Mouse (Mus musculus): ENCODE measurements around the gene Bsx. TPM values are rescaled to one million over a fixed set of nuclear protein-coding genes. Genes with fewer than 3 reads are reported as not detected.

The Bsx gene
- total and polyA plus RNA-seq, 3 experiments, result not detected

- H3K9ac ChIP-seq (ENCODE audit: control insufficient read depth, low read depth, low read length, poor library complexity, severe bottlenecking), result no peak overlapping the region
- no peaks in the 10 kb centered on the region for H3K9me3 ChIP-seq (replicated peaks; ENCODE audit: insufficient read depth, low read length)
- H3K36me3 ChIP-seq (ENCODE audit: control insufficient read depth in 1 of 2, insufficient read depth in 2 of 2, low read length in 2 of 2), result peaks cover 0 to 4% of the 10 kb centered on the region in 2 experiments; a peak in 1 of 4 replicates
- peaks cover 0 to 2% of the 10 kb centered on the region in 2 experiments; a peak in 1 of 4 replicates for H3K27me3 ChIP-seq (ENCODE audit: control insufficient read depth in 1 of 2, insufficient read depth in 2 of 2, low read length in 2 of 2)
- TF ChIP-seq RAD21 (IDR thresholded peaks at IDR 0.05; ENCODE audit: low read depth, low read length) (peak; percentile 70), HCFC1 (IDR thresholded peaks at IDR 0.05; ENCODE audit: low read depth, low read length) (no peak), CTCF (IDR thresholded peaks at IDR 0.05 in 2 of 3, conservative IDR thresholded peaks at IDR 0.05 in 1 of 3; ENCODE audit: control insufficient read depth in 1 of 3, insufficient read depth in 1 of 3, low read depth in 2 of 3, low read length in 3 of 3, poor library complexity in 1 of 3, severe bottlenecking in 1 of 3) (peak; percentile 76 to 86 (median 83)), GATA1 (IDR thresholded peaks at IDR 0.05; ENCODE audit: low read depth, low read length) (no peak), EP300 (IDR thresholded peaks at IDR 0.05; ENCODE audit: low read depth in 1 of 2, low read length in 2 of 2) (no peak), CHD1 (IDR thresholded peaks at IDR 0.05; ENCODE audit: low read depth, low read length) (no peak), ZKSCAN1 (IDR thresholded peaks at IDR 0.05; ENCODE audit: low read depth, low read length) (no peak), RCOR1 (IDR thresholded peaks at IDR 0.05; ENCODE audit: low read depth, low read length) (no peak), POLR2AphosphoS2 (IDR thresholded peaks at IDR 0.05; ENCODE audit: low read length) (no peak), MEF2A (IDR thresholded peaks at IDR 0.05; ENCODE audit: extremely low read depth, insufficient replicate concordance, low read depth, low read length, poor library complexity, severe bottlenecking) (no peak), GABPA (IDR thresholded peaks at IDR 0.05; ENCODE audit: low read depth, low read length) (no peak), ZMIZ1 (IDR thresholded peaks at IDR 0.05; ENCODE audit: low read depth, low read length) (no peak), SMC3 (IDR thresholded peaks at IDR 0.05; ENCODE audit: low read depth, low read length) (peak; percentile 89), ZC3H11A (IDR thresholded peaks at IDR 0.05; ENCODE audit: low read depth, low read length) (peak; percentile 57)
- H3K79me2 ChIP-seq (ENCODE audit: control insufficient read depth, insufficient read depth, low read length, poor library complexity), result no peaks in the 10 kb centered on the region
- H3K4me3 ChIP-seq (ENCODE audit: control insufficient read depth in 1 of 2, insufficient read depth in 1 of 2, low read depth in 2 of 2, low read length in 2 of 2), result no peak overlapping the region
- peak; percentile 81 for DNase-seq (ENCODE audit: low read depth, low spot score)
- H3K27ac ChIP-seq (ENCODE audit: control insufficient read depth, low read depth, low read length), result no peak overlapping the region
- peaks cover 0 to 6% of the 10 kb centered on the region in 2 experiments; a peak in 2 of 4 replicates for H3K4me1 ChIP-seq (ENCODE audit: control insufficient read depth in 1 of 2, insufficient read depth in 2 of 2, low read length in 2 of 2)
Measured at GRCm38 (mm10) chr9:40834569-40834968, 39.4 kb upstream of the Bsx start.

GRCm38 (mm10) chr9:40836681-40837080 lies 37.2 kb upstream of the Bsx start:
- DNase-seq (ENCODE audit: low read depth, low spot score), result peak; percentile 21
- Histone ChIP-seq H3K27ac (ENCODE audit: control insufficient read depth, low read depth, low read length) (no peak overlapping the region), H3K36me3 (ENCODE audit: control insufficient read depth in 1 of 2, insufficient read depth in 2 of 2, low read length in 2 of 2) (peaks cover 0 to 4% of the 10 kb centered on the region in 2 experiments; a peak in 1 of 4 replicates), H3K27me3 (ENCODE audit: control insufficient read depth in 1 of 2, insufficient read depth in 2 of 2, low read length in 2 of 2) (peaks cover 0 to under 1% of the 10 kb centered on the region in 2 experiments; a peak in 1 of 4 replicates), H3K9me3 (replicated peaks; ENCODE audit: insufficient read depth, low read length) (no peaks in the 10 kb centered on the region), H3K79me2 (ENCODE audit: control insufficient read depth, insufficient read depth, low read length, poor library complexity) (no peaks in the 10 kb centered on the region), H3K9ac (ENCODE audit: control insufficient read depth, low read depth, low read length, poor library complexity, severe bottlenecking) (no peak overlapping the region), H3K4me1 (ENCODE audit: control insufficient read depth in 1 of 2, insufficient read depth in 2 of 2, low read length in 2 of 2) (peaks cover 0 to 12% of the 10 kb centered on the region in 2 experiments; a peak in 2 of 4 replicates), H3K4me3 (ENCODE audit: control insufficient read depth in 1 of 2, insufficient read depth in 1 of 2, low read depth in 2 of 2, low read length in 2 of 2) (no peak overlapping the region)
- no peak for TF ChIP-seq CHD2 (IDR thresholded peaks at IDR 0.05; ENCODE audit: low read length)
- TF ChIP-seq CTCF (IDR thresholded peaks at IDR 0.05 in 2 of 3, conservative IDR thresholded peaks at IDR 0.05 in 1 of 3; ENCODE audit: control insufficient read depth in 1 of 3, insufficient read depth in 1 of 3, low read depth in 2 of 3, low read length in 3 of 3, poor library complexity in 1 of 3, severe bottlenecking in 1 of 3), result peak in 2 of 3 experiments; percentile 21 to 44; a peak in 3 of 6 replicates
- TF ChIP-seq RAD21 (IDR thresholded peaks at IDR 0.05; ENCODE audit: low read depth, low read length), result peak; percentile 38
- 0 out of 2 replicates have a peak, but pooled peaks have one; percentile 28 for TF ChIP-seq SMC3 (IDR thresholded peaks at IDR 0.05; ENCODE audit: low read depth, low read length)
